In the genomic region with DNA sequence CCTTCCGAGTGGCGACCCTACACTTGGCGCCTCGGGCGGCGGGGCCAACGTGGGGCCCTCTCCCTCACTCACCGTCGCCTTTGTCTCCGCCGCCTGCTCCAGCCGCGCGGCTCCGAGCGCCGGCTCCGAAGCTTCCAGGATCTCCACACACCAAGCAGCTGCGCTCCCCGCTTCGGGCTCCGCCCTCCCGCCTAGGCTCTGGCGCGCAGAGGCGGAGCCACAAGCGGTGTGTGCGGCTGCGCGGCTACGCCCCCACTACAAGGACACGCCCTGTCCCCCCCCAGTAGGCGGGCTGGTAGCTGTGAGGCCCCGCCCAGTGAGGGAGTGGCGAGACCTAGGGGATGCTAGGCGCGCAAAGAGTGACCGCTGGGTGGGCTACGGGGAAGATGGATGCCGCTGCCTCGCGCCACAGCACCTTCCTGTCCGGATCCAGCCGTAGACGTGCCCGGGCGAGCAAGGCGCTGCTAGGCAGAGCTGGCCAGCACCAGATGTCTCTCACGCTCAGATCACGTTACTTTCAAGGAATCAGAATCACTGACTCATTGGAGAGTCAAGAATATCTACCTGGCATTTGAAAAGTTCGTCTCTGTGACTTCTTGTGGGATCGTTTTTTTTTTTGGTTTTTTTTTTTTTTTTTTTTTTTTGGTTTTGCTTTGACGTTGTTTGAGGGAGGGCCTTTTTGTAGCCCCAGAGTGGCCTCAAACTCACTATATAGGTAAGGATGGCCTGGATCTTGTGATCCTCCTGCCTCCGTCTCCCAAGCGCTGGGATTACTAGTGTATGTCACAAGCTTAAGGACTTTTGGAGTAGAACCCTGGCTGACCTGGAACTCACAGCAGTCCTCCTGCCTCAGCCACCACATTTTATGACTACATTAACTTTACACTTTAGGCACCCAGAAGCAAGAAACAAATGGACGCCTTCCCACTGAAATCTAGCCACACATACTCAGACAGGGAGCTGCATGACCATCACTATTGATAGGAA, we compare ENCODE assay signal across 8 mouse cellular contexts. TPM values are rescaled to one million over a fixed set of nuclear protein-coding genes. Genes with fewer than 3 reads are reported as not detected.
DNase-seq lines count a peak whose midpoint lies in the region; ATAC-seq and TF ChIP-seq lines count a peak whose summit lies in the region.

Cdc42se2 (minus strand) TSS at position 188 of the 987 bp plus-strand sequence.

- WGBS in forebrain, embryonic 12.5 days, result 3% methylated on average over 54 of the region's 56 CpGs
- WGBS in heart, postnatal 0 days, result 4% methylated on average over 55 of the region's 56 CpGs
- 3% methylated on average over 53 of the region's 56 CpGs for WGBS in liver, embryonic 16.5 days (ENCODE audit: insufficient replicate concordance)
- 4% methylated on average over 56 of the region's 56 CpGs for WGBS in neural tube, embryonic 13.5 days

- no peaks in the 10 kb centered on the region for H3K9me3 ChIP-seq in E14TG2a.4 (ENCODE audit: low read length)
- no peaks in the 10 kb centered on the region for H3K9me3 ChIP-seq in forebrain, embryonic 12.5 days
- H3K9me3 ChIP-seq in heart, postnatal 0 days (replicated peaks; ENCODE audit: control insufficient read depth, low read length), result no peaks in the 10 kb centered on the region
- H3K9me3 ChIP-seq in liver, embryonic 16.5 days (replicated peaks; ENCODE audit: control insufficient read depth, low read length), result no peaks in the 10 kb centered on the region
- H3K9me3 ChIP-seq in neural tube, embryonic 13.5 days, result no peaks in the 10 kb centered on the region

- ATAC-seq in forebrain, embryonic 12.5 days (ENCODE audit: low FRiP score), result peak; percentile 99
- ATAC-seq in heart, postnatal 0 days (ENCODE audit: insufficient read depth, low read depth), result peak; percentile 99
- ATAC-seq in liver, embryonic 16.5 days (ENCODE audit: low read depth), result peak; percentile 100
- peak; percentile 98 for ATAC-seq in neural tube, embryonic 13.5 days (ENCODE audit: low read depth)

- peak within 1 kb of the TSS; percentile 99 for H3K27ac ChIP-seq in forebrain, embryonic 12.5 days
- H3K27ac ChIP-seq in heart, postnatal 0 days (ENCODE audit: low read depth), result peak within 1 kb of the TSS; percentile 98
- peak within 1 kb of the TSS; percentile 89 for H3K27ac ChIP-seq in liver, embryonic 16.5 days (ENCODE audit: low read length)
- peak within 1 kb of the TSS; percentile 99 for H3K27ac ChIP-seq in neural tube, embryonic 13.5 days (replicated peaks)
- peak within 1 kb of the TSS; percentile 79 for H3K27ac ChIP-seq in testis, adult 2 months (ENCODE audit: control insufficient read depth, insufficient read depth, low read depth, low read length)

- peak within 1 kb of the TSS; percentile 97 for H3K9ac ChIP-seq in forebrain, embryonic 12.5 days
- peak within 1 kb of the TSS; percentile 88 for H3K9ac ChIP-seq in heart, postnatal 0 days (replicated peaks; ENCODE audit: low read depth, low read length)
- peak within 1 kb of the TSS; percentile 96 for H3K9ac ChIP-seq in liver, embryonic 16.5 days (ENCODE audit: low read depth, low read length)
- peak within 1 kb of the TSS; percentile 97 for H3K9ac ChIP-seq in neural tube, embryonic 13.5 days

- TF ChIP-seq POLR2A in testis, adult 2 months (IDR thresholded peaks at IDR 0.05; ENCODE audit: control insufficient read depth, low read depth, low read length), result peak; percentile 95

- peak within 1 kb of the TSS; percentile 96 for H3K4me3 ChIP-seq in E14TG2a.4 (replicated peaks; ENCODE audit: low read length)
- peak within 1 kb of the TSS; percentile 91 for H3K4me3 ChIP-seq in forebrain, embryonic 12.5 days (replicated peaks)
- peak within 1 kb of the TSS; percentile 90 for H3K4me3 ChIP-seq in heart, postnatal 0 days (ENCODE audit: low read depth, low read length)
- peak within 1 kb of the TSS; percentile 94 for H3K4me3 ChIP-seq in liver, embryonic 16.5 days (ENCODE audit: low read depth, low read length)
- peak within 1 kb of the TSS; percentile 75 for H3K4me3 ChIP-seq in neural tube, embryonic 13.5 days
- H3K4me3 ChIP-seq in testis, adult 2 months (ENCODE audit: control insufficient read depth, low read depth, low read length), result peak within 1 kb of the TSS; percentile 88

- H3K27me3 ChIP-seq in E14TG2a.4 (ENCODE audit: insufficient read depth, low read length), result no peaks in the 10 kb centered on the region; the same call in 1 of the 2 replicates
- no peaks in the 10 kb centered on the region for H3K27me3 ChIP-seq in forebrain, embryonic 12.5 days
- H3K27me3 ChIP-seq in heart, postnatal 0 days (ENCODE audit: control insufficient read depth, insufficient read depth, low read length), result no peaks in the 10 kb centered on the region
- no peaks in the 10 kb centered on the region for H3K27me3 ChIP-seq in liver, embryonic 16.5 days (ENCODE audit: control insufficient read depth, insufficient read depth, low read depth, low read length)
- no peaks in the 10 kb centered on the region for H3K27me3 ChIP-seq in neural tube, embryonic 13.5 days
- H3K27me3 ChIP-seq in testis, adult 2 months (ENCODE audit: control insufficient read depth, insufficient read depth, low read length), result no peaks in the 10 kb centered on the region

- peak within 1 kb of the TSS; percentile 59 for H3K4me2 ChIP-seq in forebrain, embryonic 12.5 days
- peak within 1 kb of the TSS; percentile 77 for H3K4me2 ChIP-seq in heart, postnatal 0 days (ENCODE audit: low read depth, low read length)
- peak within 1 kb of the TSS; percentile 98 for H3K4me2 ChIP-seq in liver, embryonic 16.5 days (ENCODE audit: low read depth, low read length)
- peak within 1 kb of the TSS; percentile 72 for H3K4me2 ChIP-seq in neural tube, embryonic 13.5 days

- H3K36me3 ChIP-seq in E14TG2a.4 (ENCODE audit: insufficient read depth, low read length), result peaks cover 6% of the 10 kb centered on the region
- no peaks in the 10 kb centered on the region for H3K36me3 ChIP-seq in forebrain, embryonic 12.5 days (replicated peaks)
- no peaks in the 10 kb centered on the region for H3K36me3 ChIP-seq in heart, postnatal 0 days (replicated peaks; ENCODE audit: control insufficient read depth, insufficient read depth, low read length)
- no peaks in the 10 kb centered on the region for H3K36me3 ChIP-seq in liver, embryonic 16.5 days (ENCODE audit: control insufficient read depth, insufficient read depth)
- no peaks in the 10 kb centered on the region for H3K36me3 ChIP-seq in neural tube, embryonic 13.5 days
- no peaks in the 10 kb centered on the region for H3K36me3 ChIP-seq in testis, adult 2 months (ENCODE audit: control insufficient read depth, insufficient read depth, low read length)

- no peak for TF ChIP-seq CTCF in E14TG2a.4 (conservative IDR thresholded peaks at IDR 0.05; ENCODE audit: low read length)
- no peak for TF ChIP-seq CTCF in heart, postnatal 0 days (IDR thresholded peaks at IDR 0.05; ENCODE audit: low read depth)
- no peak for TF ChIP-seq CTCF in testis, adult 2 months (IDR thresholded peaks at IDR 0.05; ENCODE audit: control insufficient read depth, insufficient read depth, insufficient replicate concordance, low read depth, low read length)

- TF ChIP-seq EP300 in heart, postnatal 0 days (IDR thresholded peaks at IDR 0.05; ENCODE audit: low read depth), result no peak

- peaks cover 41% of the 10 kb centered on the region for H3K4me1 ChIP-seq in E14TG2a.4 (replicated peaks; ENCODE audit: low read depth, low read length)
- H3K4me1 ChIP-seq in forebrain, embryonic 12.5 days, result peaks cover 32% of the 10 kb centered on the region
- peaks cover 4% of the 10 kb centered on the region; the same call in 1 of the 2 replicates for H3K4me1 ChIP-seq in heart, postnatal 0 days (ENCODE audit: control insufficient read depth, insufficient read depth)
- peaks cover 14% of the 10 kb centered on the region for H3K4me1 ChIP-seq in liver, embryonic 16.5 days (ENCODE audit: control insufficient read depth, low read depth, low read length)
- peaks cover 45% of the 10 kb centered on the region for H3K4me1 ChIP-seq in neural tube, embryonic 13.5 days (replicated peaks)
- no peaks in the 10 kb centered on the region; the same call in 1 of the 2 replicates for H3K4me1 ChIP-seq in testis, adult 2 months (ENCODE audit: control insufficient read depth, insufficient read depth, low read length)

- peak; percentile 93 for DNase-seq in c-Kit-positive CD71-positive TER-119-positive erythroid progenitor cells, embryonic 14.5 days (ENCODE audit: low spot score)
- peak; percentile 95 for DNase-seq in heart, postnatal 0 days (ENCODE audit: low spot score)
- DNase-seq in kidney, postnatal 4 days, result peak; percentile 99

RNA-seq across cellular contexts. Expression of gene Cdc42se2, which starts in this region (rescaled TPM):
- polyA plus RNA-seq in forebrain, embryonic 12.5 days (2016; fragmentation: Nextera tagmentation; extraction: Ambion mirVana), result 228 and 237 TPM in 2 replicates
- 53.6 and 88.5 TPM in 2 replicates for total RNA-seq in heart, postnatal 0 days (2014; rRNA removed; ENCODE audit: low replicate concordance)
- 44.4 and 50.2 TPM in 2 replicates for polyA plus RNA-seq in heart, postnatal 0 days (2015; fragmentation: Nextera tagmentation; extraction: Ambion mirVana)
- 17.2 and 19.1 TPM in 2 replicates for polyA plus RNA-seq in liver, embryonic 16.5 days (2015; fragmentation: Nextera tagmentation; extraction: Ambion mirVana)
- polyA plus RNA-seq in neural tube, embryonic 13.5 days (2015; fragmentation: Nextera tagmentation; extraction: Ambion mirVana), result 134 and 144 TPM in 2 replicates
- polyA plus RNA-seq in testis, adult 2 months (2012; rRNA removed), result 19.3 and 27.6 TPM in 2 replicates

Comparison
In these comparisons a context has a peak if more than half of its experiments do, and no peak if none do; other contexts are left out.
1. Peak in every context shown above with its lines: DNase-seq, ATAC-seq, H3K4me3 ChIP-seq and H3K27ac ChIP-seq.